Mouse (Mus musculus) brown adipose tissue, adult 24 weeks (tissue): ENCODE data around the gene Blzf1. TPM values are rescaled to one million over a fixed set of nuclear protein-coding genes. Genes with fewer than 3 reads are reported as not detected.

Experiments used
- H3K27ac ChIP-seq: fragments of 200-500 bp; replicated peaks from 2 replicates; pipeline ENCODE4 v1.5.1; 2012; ENCODE audit warnings: low read depth, mild to moderate bottlenecking, low read length
- H3K4me1 ChIP-seq: fragments of 200-500 bp; 2 replicates; pipeline ENCODE4 v1.6.1; 2012; ENCODE audit warnings: low read length, mixed read lengths; ENCODE audit not compliant: control insufficient read depth, insufficient read depth, insufficient read length
- H3K4me3 ChIP-seq: fragments of 200-500 bp; 2 replicates; pipeline ENCODE4 v1.5.1; 2012; ENCODE audit warnings: low read depth, mild to moderate bottlenecking, low read length, moderate library complexity; ENCODE audit not compliant: insufficient read depth
- polyA plus RNA-seq: library from polyadenylated mRNA; stranded (reverse); fragments of >200 nt; gene quantifications from 2 replicates; pipeline ENCODE4 v1.2.4, GENCODE M21; 2012; ENCODE audit not compliant: missing spikeins, insufficient read depth, insufficient read length

The Blzf1 gene
- polyA plus RNA-seq, 1 experiment, result 16.9 TPM

- no peaks in the 10 kb centered on the region for H3K4me1 ChIP-seq
- no peak overlapping the region for H3K4me3 ChIP-seq
- H3K27ac ChIP-seq, result no peak overlapping the region
Observed at GRCm38 (mm10) chr1:164261553-164261952, 45.7 kb downstream of the Blzf1 start.

DNA sequence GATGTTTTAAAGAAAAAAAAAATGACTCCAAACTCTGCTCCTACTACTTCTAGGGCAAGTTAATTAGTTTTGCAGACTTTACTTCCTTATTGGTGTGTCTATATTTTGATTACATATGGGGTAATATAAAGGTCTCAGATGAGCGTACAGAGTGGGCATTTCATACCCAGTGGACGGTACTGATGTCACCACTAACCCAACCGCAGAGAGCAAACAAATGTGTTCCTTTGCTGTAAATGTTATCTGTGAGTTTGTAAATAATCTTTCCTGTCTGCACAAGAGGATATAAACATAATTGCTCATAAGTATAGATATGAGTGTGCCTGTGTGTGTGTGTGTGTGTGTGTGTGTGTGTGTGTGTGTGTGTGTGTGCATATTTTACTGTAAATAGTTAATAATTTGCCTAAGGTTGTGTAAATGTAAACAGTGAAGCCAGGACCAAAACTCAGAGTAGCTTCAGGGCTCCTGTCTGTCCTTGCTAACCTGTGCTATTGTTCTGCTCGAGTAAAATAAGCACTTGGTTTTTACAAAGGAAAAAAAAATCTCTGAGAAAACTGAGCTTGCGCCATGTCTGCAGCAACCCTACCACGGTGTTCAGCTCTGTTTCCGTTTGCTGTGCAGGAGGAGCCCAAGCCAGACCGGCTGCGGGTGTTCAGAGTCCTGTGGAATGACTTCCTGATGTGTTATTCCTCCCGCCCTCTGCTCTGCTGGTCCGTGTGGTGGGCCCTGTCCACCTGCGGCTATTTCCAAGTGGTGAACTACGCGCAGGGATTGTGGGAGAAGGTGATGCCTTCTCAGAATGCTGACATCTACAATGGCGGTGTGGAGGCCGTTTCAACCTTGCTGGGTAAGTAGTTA lies 46.9 kb downstream of the Blzf1 start:
- Histone ChIP-seq H3K4me1 (no peaks in the 10 kb centered on the region), H3K27ac (no peak overlapping the region), H3K4me3 (no peak overlapping the region)

GRCm38 (mm10) chr1:164254836-164255235 lies 52.5 kb downstream of the Blzf1 start:
- H3K4me3 ChIP-seq, result no peak overlapping the region
- H3K27ac ChIP-seq, result no peak overlapping the region
- no peaks in the 10 kb centered on the region for H3K4me1 ChIP-seq

DNA sequence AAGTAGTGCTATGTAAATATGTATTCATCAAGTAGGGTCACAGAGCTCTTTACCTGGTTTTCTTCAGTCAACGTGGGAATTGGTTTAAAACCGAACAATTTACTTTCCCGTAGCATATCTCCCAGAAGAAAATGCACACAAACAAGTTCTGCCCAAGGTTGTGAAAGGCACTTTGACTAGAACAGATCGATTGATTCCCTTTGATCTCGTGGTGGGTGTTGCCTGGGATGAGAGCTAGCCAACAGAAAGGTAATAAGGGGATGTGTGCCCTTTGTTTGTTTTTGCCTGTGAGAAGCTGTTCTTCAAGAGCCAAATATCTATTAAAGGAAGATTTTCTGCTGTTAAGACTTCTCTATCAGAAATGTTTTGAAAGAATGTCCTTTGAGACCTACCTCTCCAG lies 54.7 kb downstream of the Blzf1 start:
- no peak overlapping the region for H3K27ac ChIP-seq
- H3K4me1 ChIP-seq, result no peaks in the 10 kb centered on the region
- H3K4me3 ChIP-seq, result no peak overlapping the region

DNA sequence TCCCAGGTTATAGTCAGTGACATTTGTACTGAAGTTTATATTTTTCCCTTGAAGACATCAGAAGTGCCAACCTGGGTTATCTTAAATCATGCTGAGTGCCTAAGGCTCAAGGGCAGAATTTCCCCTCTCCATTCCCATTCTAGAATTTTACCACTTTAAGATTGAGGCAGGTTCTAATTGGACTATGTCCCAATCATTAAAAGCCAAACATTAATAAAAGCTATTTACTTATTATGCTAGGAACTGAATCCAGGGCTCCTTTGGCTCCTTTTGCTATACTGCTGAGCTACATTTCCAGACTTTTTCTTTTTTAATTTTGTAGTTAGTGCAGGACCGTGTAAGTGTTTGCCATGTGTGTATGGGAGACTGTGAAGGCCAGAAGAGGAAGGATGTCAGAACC lies 55.9 kb downstream of the Blzf1 start:
- Histone ChIP-seq H3K27ac (no peak overlapping the region), H3K4me3 (no peak overlapping the region), H3K4me1 (no peaks in the 10 kb centered on the region)

DNA sequence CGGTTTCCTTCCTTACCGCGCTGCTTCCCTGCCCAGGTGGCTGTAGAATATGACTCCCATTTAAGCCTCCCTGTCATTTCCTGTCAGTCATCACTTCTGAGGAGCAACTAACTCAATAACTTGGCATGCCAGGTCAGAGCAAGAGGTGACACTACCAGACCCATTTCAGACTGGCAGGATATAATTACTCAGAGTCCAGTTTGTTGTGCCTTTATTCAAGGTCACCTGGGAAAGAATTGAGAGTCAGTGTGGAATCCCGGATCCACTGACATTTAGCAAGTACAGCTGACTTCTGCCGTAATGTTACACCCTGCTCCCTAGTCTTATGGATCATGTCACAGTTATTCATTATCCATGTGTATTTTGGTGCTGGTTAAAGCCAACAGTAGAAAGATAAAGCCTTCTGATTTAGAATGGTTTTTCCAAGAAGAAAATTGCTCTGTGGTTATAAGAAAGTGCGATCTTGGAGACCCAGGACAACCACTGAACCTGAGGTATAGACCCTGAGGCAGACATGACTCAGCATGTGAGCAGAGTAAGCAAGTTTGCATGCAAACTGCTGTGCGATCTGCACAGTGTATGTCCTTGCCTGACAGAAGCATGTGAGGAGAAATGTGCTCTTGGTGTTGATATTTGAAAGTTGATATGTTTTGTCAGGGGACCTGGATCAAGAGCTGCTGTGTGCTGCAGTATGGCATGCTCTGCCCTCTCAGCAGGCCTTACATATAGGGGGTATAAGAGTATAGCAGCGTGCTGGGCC lies 56.7 kb downstream of the Blzf1 start:
- no peak overlapping the region for H3K27ac ChIP-seq
- no peaks in the 10 kb centered on the region for H3K4me1 ChIP-seq
- 0 out of 2 replicates have a peak overlapping the region, but pooled peaks have one; percentile 76 for H3K4me3 ChIP-seq

DNA sequence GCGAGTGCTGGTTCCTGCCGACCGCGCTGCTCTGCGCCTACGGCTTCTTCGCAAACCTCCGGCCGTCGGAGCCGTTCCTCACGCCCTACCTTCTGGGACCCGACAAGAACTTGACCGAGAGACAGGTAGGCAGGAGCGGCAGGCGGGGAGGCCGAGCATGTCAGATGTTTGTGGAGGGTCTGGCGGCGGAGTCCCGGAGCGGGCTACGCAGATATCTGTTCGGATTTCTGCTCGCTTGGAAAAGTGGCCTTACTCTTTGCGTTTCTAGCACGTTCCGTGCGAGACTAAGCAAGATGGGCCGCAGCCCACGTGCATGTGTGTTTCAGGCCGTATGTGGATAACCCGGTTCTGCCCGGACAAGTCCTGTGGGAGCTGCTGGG lies 58.0 kb downstream of the Blzf1 start:
- Histone ChIP-seq H3K4me3 (peak overlapping the region; percentile 76), H3K27ac (no peak overlapping the region), H3K4me1 (no peaks in the 10 kb centered on the region)

DNA sequence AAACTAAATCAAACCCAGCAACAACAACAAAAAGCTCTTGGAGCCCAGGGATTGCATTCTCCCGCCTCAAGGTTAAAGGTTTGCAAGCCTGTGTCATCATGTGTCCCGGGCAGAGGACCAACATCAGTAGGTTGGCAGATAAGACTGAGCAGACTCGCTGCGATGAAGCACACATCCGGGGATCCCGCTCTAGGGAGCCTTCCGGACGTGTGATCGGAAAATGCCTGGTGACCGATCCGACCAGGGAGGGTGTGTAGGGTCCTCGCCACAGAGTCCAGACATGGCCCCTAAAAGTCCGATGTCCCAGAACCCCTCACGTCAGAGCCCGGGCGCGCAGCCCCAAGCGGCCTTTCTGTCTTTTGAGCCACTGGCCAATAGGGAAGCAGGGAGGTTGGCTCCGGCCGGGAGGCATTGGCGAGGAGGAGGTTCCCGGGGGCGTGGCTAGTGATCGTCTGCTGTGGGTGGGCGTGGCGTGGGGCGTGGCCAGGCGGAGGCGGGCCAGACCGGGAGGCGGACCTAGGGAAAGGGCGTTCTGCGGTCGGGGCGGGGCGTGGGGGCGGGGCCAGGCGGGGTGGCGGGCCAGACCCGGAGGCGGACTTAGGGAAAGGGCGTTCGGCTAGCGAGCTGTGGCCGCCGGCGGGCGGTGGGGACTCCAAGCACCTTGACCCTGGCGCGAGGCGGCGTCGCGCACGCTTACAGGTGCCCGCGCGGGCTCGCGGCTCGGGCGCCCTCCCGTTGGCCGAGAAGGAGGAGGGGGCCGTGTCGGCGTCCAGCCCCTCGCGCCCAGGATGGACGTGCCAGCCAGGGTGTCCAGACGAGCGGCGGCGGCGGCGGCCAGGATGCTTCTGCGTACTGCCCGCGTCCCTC lies 58.6 kb downstream of the Blzf1 start, which contains the start of gene Slc19a2:
Gene Slc19a2, plus strand, starts transcription at position 582 of the 867 bp plus-strand sequence.
- Histone ChIP-seq H3K4me3 (peak within 1 kb of the TSS; percentile 82), H3K27ac (peak within 1 kb of the TSS; percentile 93), H3K4me1 (no peaks in the 10 kb centered on the region)

DNA sequence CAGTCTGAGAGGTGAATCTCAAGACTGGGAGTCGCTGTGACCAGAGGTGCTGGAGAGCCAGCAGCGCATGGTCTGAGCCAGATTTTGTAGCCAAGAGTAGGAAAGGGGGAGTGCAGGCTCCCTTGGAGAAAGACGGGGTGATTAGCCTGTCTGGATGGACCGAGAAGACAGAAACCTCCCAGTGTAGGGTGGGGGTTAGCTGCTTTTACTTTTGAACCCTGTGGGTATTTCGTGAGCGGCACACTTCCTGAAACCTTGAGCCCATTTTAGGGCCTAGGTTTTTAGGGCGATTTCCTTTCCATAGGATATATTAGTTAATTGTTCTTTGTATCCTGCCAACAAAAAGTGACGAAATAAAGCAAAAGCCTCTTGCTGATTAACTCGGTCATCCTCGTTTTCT lies 59.3 kb downstream of the Blzf1 start:
- Histone ChIP-seq H3K27ac (peak overlapping the region; percentile 93), H3K4me3 (peak overlapping the region; percentile 82), H3K4me1 (no peaks in the 10 kb centered on the region)

- peak overlapping the region; percentile 93 for H3K27ac ChIP-seq
- no peaks in the 10 kb centered on the region for H3K4me1 ChIP-seq
- H3K4me3 ChIP-seq, result peak overlapping the region; percentile 82
Observed at GRCm38 (mm10) chr1:164247442-164247841, 59.8 kb downstream of the Blzf1 start.

- H3K4me1 ChIP-seq, result no peaks in the 10 kb centered on the region
- H3K27ac ChIP-seq, result no peak overlapping the region
- no peak overlapping the region for H3K4me3 ChIP-seq
Observed at GRCm38 (mm10) chr1:164242809-164243208, 64.5 kb downstream of the Blzf1 start.

GRCm38 (mm10) chr1:164241494-164241893 lies 65.8 kb downstream of the Blzf1 start:
- Histone ChIP-seq H3K4me1 (no peaks in the 10 kb centered on the region), H3K4me3 (no peak overlapping the region), H3K27ac (no peak overlapping the region)
